Mouse (Mus musculus): ENCODE data around the gene Olfr694. TPM values are rescaled to one million over a fixed set of nuclear protein-coding genes. Genes with fewer than 3 reads are reported as not detected.
"Not testable (repeated sequence)": the region's sequence is repeated elsewhere in the genome, so short reads cannot be mapped to it uniquely, and the experiment has no call there.

The Olfr694 gene
- not detected for total RNA-seq (2021)

GRCm38 (mm10) chr7:106691714-106692113 is at the start of gene Olfr694:
Olfr694 (minus strand) TSS chr7:106691814.
- intact Hi-C loops (cut with DNase I): no loop called here
- DNase-seq (ENCODE audit: extremely low spot score in 1 of 2, low spot score in 2 of 2): no peak

GRCm38 (mm10) chr7:106737028-106737427 is 45.4 kb upstream of the Olfr694 start:
- intact Hi-C loops (cut with DNase I): no loop called here
- DNase-seq (ENCODE audit: extremely low spot score in 1 of 2, low spot score in 2 of 2): no peak

- DNase-seq (ENCODE audit: extremely low spot score in 1 of 2, low spot score in 2 of 2): no peak
Observed at GRCm38 (mm10) chr7:106733717-106734116, 42.1 kb upstream of the Olfr694 start.

GRCm38 (mm10) chr7:106725654-106726053 is 34.0 kb upstream of the Olfr694 start:
- DNase-seq (ENCODE audit: extremely low spot score in 1 of 2, low spot score in 2 of 2); intact Hi-C loops (cut with DNase I): not testable (repeated sequence)

More at GRCm38 (mm10) chr7:106733717-106734116, 42.1 kb upstream of the Olfr694 start:
- intact Hi-C loops (cut with DNase I): no loop called here

GRCm38 (mm10) chr7:106716296-106716695 is 24.7 kb upstream of the Olfr694 start, which contains the start of gene Olfr695:
Olfr695 (minus strand) TSS chr7:106716396.
- intact Hi-C loops (cut with DNase I): no loop called here
- no peak for DNase-seq (ENCODE audit: extremely low spot score in 1 of 2, low spot score in 2 of 2)

- DNase-seq (ENCODE audit: extremely low spot score in 1 of 2, low spot score in 2 of 2): no peak
- intact Hi-C loops (cut with DNase I): no loop called here
Observed at GRCm38 (mm10) chr7:106711463-106711862, 19.8 kb upstream of the Olfr694 start.

- DNase-seq (ENCODE audit: extremely low spot score in 1 of 2, low spot score in 2 of 2); intact Hi-C loops (cut with DNase I): not testable (repeated sequence)
Observed at GRCm38 (mm10) chr7:106707705-106708104, 16.1 kb upstream of the Olfr694 start.

- no peak for DNase-seq (ENCODE audit: extremely low spot score in 1 of 2, low spot score in 2 of 2)
- intact Hi-C loops (cut with DNase I): no loop called here
Observed at GRCm38 (mm10) chr7:106696891-106697290, 5.3 kb upstream of the Olfr694 start.

GRCm38 (mm10) chr7:106692976-106693375 is 1.4 kb upstream of the Olfr694 start:
- no peak for DNase-seq (ENCODE audit: extremely low spot score in 1 of 2, low spot score in 2 of 2)
- intact Hi-C loops (cut with DNase I): no loop called here

- no peak for DNase-seq (ENCODE audit: extremely low spot score in 1 of 2, low spot score in 2 of 2)
- intact Hi-C loops (cut with DNase I): no loop called here
Observed at GRCm38 (mm10) chr7:106685382-106685781, 6.2 kb downstream of the Olfr694 start.

- intact Hi-C loops (cut with DNase I): no loop called here
- DNase-seq (ENCODE audit: extremely low spot score in 1 of 2, low spot score in 2 of 2): no peak
Observed at GRCm38 (mm10) chr7:106680484-106680883, 11.1 kb downstream of the Olfr694 start, which contains the start of gene Olfr693. Olfr693 (minus strand) TSS chr7:106680584.

GRCm38 (mm10) chr7:106652344-106652652 is 39.3 kb downstream of the Olfr694 start:
- no peak for DNase-seq (ENCODE audit: extremely low spot score in 1 of 2, low spot score in 2 of 2)
- intact Hi-C loops (cut with DNase I): no loop called here

GRCm38 (mm10) chr7:106651555-106652343 is 39.9 kb downstream of the Olfr694 start:
- intact Hi-C loops (cut with DNase I): no loop called here
- no peak for DNase-seq (ENCODE audit: extremely low spot score in 1 of 2, low spot score in 2 of 2)

GRCm38 (mm10) chr7:106649774-106650173 is 41.8 kb downstream of the Olfr694 start:
- DNase-seq (ENCODE audit: extremely low spot score in 1 of 2, low spot score in 2 of 2): no peak
- intact Hi-C loops (cut with DNase I): no loop called here

GRCm38 (mm10) chr7:106645261-106645660 is 46.4 kb downstream of the Olfr694 start:
- intact Hi-C loops (cut with DNase I): no loop called here
- no peak for DNase-seq (ENCODE audit: extremely low spot score in 1 of 2, low spot score in 2 of 2)

GRCm38 (mm10) chr7:106644222-106644870 is 47.3 kb downstream of the Olfr694 start:
- DNase-seq (ENCODE audit: extremely low spot score in 1 of 2, low spot score in 2 of 2): no peak
- intact Hi-C loops (cut with DNase I): no loop called here

GRCm38 (mm10) chr7:106640839-106641238 is 50.8 kb downstream of the Olfr694 start:
- intact Hi-C loops (cut with DNase I): no loop called here
- DNase-seq (ENCODE audit: extremely low spot score in 1 of 2, low spot score in 2 of 2): no peak

- DNase-seq (ENCODE audit: extremely low spot score in 1 of 2, low spot score in 2 of 2): no peak
- intact Hi-C loops (cut with DNase I): no loop called here
Observed at GRCm38 (mm10) chr7:106635560-106635959, 56.1 kb downstream of the Olfr694 start.

Data from left cerebral cortex, postnatal 10 days (tissue).